Mouse (Mus musculus): ENCODE results near the gene Hkdc1.

Gene Hkdc1

GRCm38 (mm10) chr10:62380936-62381335 lies 41.4 kb downstream of the Hkdc1 start:
- no peak for DNase-seq (ENCODE audit: low spot score in 2 of 2)

GRCm38 (mm10) chr10:62379808-62380207 lies 42.5 kb downstream of the Hkdc1 start, which contains the start of gene Hk1:
Gene Hk1 (minus strand): TSS chr10:62379908.
- DNase-seq (ENCODE audit: low spot score in 2 of 2) = no peak

- no peak for DNase-seq (ENCODE audit: low spot score in 2 of 2)
Observed at GRCm38 (mm10) chr10:62358827-62359226, 63.5 kb downstream of the Hkdc1 start.

- peak; percentile 26 to 64 for DNase-seq (ENCODE audit: low spot score in 2 of 2)
Observed at GRCm38 (mm10) chr10:62356105-62356730, 66.1 kb downstream of the Hkdc1 start.

GRCm38 (mm10) chr10:62345147-62345546 lies 77.1 kb downstream of the Hkdc1 start:
- no peak for DNase-seq (ENCODE audit: low spot score in 2 of 2)

GRCm38 (mm10) chr10:62344004-62344752 lies 78.1 kb downstream of the Hkdc1 start:
- no peak for DNase-seq (ENCODE audit: low spot score in 2 of 2)

GRCm38 (mm10) chr10:62342512-62342911 lies 79.8 kb downstream of the Hkdc1 start:
- DNase-seq (ENCODE audit: low spot score in 2 of 2) = no peak

GRCm38 (mm10) chr10:62341956-62342355 lies 80.3 kb downstream of the Hkdc1 start:
- DNase-seq (ENCODE audit: low spot score in 2 of 2) = no peak

- no peak for DNase-seq (ENCODE audit: low spot score in 2 of 2)
Observed at GRCm38 (mm10) chr10:62340991-62341390, 81.3 kb downstream of the Hkdc1 start.

GRCm38 (mm10) chr10:62340095-62340731 lies 82.1 kb downstream of the Hkdc1 start:
- DNase-seq (ENCODE audit: low spot score in 2 of 2) = peak; percentile 96 to 97

GRCm38 (mm10) chr10:62339211-62340094 lies 82.8 kb downstream of the Hkdc1 start:
- DNase-seq (ENCODE audit: low spot score in 2 of 2) = peak; percentile 65 to 76

- no peak for DNase-seq (ENCODE audit: low spot score in 2 of 2)
Observed at GRCm38 (mm10) chr10:62338626-62339025, 83.7 kb downstream of the Hkdc1 start.

- DNase-seq (ENCODE audit: low spot score in 2 of 2) = no peak
Observed at GRCm38 (mm10) chr10:62338176-62338575, 84.1 kb downstream of the Hkdc1 start.

- DNase-seq (ENCODE audit: low spot score in 2 of 2) = no peak
Observed at GRCm38 (mm10) chr10:62336601-62337578, 85.4 kb downstream of the Hkdc1 start.

- DNase-seq (ENCODE audit: low spot score in 2 of 2) = no peak
Observed at GRCm38 (mm10) chr10:62335423-62335776, 86.9 kb downstream of the Hkdc1 start.

GRCm38 (mm10) chr10:62334686-62335422 lies 87.4 kb downstream of the Hkdc1 start:
- DNase-seq (ENCODE audit: low spot score in 2 of 2) = no peak

- no peak for DNase-seq (ENCODE audit: low spot score in 2 of 2)
Observed at GRCm38 (mm10) chr10:62333269-62333668, 89.0 kb downstream of the Hkdc1 start.
